Mouse (Mus musculus): Measurements from ENCODE around the gene Klc3. TPM values are rescaled to one million over a fixed set of nuclear protein-coding genes. Genes with fewer than 3 reads are reported as not detected.

Gene Klc3
- total and polyA plus RNA-seq, 3 experiments = 0.42 to 3.6 TPM; not detected in 1

GRCm38 (mm10) chr7:19359299-19359891 is 44.5 kb downstream of the Klc3 start, which contains the start of the genes Cd3eap and Ppp1r13l:
Gene Cd3eap (minus strand): TSS chr7:19359483.
Gene Ppp1r13l (plus strand): TSS chr7:19359749.
- H3K79me2 ChIP-seq (ENCODE audit: control insufficient read depth, insufficient read depth, low read length, poor library complexity) = peaks cover 10% of the 10 kb centered on the region
- peaks cover 0 to 13% of the 10 kb centered on the region in 2 experiments; a peak in 2 of 4 replicates for H3K4me1 ChIP-seq (ENCODE audit: control insufficient read depth in 1 of 2, insufficient read depth in 2 of 2, low read length in 2 of 2)
- peak; percentile 95 for DNase-seq (ENCODE audit: low read depth, low spot score)
- H3K27ac ChIP-seq (ENCODE audit: control insufficient read depth, low read depth, low read length) = peak within 1 kb of the TSS; percentile 75
- H3K27me3 ChIP-seq (ENCODE audit: control insufficient read depth in 1 of 2, insufficient read depth in 2 of 2, low read length in 2 of 2) = no peaks in the 10 kb centered on the region
- H3K9ac ChIP-seq (ENCODE audit: control insufficient read depth, low read depth, low read length, poor library complexity, severe bottlenecking) = peak within 1 kb of the TSS; percentile 75
- H3K36me3 ChIP-seq (ENCODE audit: control insufficient read depth in 1 of 2, insufficient read depth in 2 of 2, low read length in 2 of 2) = 0 out of 4 replicates have a peak, but pooled peaks cover 0 to 2% of the 10 kb centered on the region in 2 experiments
- no peaks in the 10 kb centered on the region for H3K9me3 ChIP-seq (replicated peaks; ENCODE audit: insufficient read depth, low read length)
- H3K4me3 ChIP-seq (ENCODE audit: control insufficient read depth in 1 of 2, insufficient read depth in 1 of 2, low read depth in 2 of 2, low read length in 2 of 2) = peak within 1 kb of the TSS; percentile 58 to 66
- TF ChIP-seq ZMIZ1 (IDR thresholded peaks at IDR 0.05; ENCODE audit: low read depth, low read length) (no peak), POLR2A (IDR thresholded peaks at IDR 0.05; ENCODE audit: control insufficient read depth in 1 of 2, insufficient read depth in 1 of 2, low read depth in 1 of 2, low read length in 2 of 2, poor library complexity in 1 of 2) (peak; percentile 54 to 62; a peak in 2 of 4 replicates), SIN3A (IDR thresholded peaks at IDR 0.05; ENCODE audit: low read length) (peak; percentile 99), MXI1 (IDR thresholded peaks at IDR 0.05; ENCODE audit: low read depth, low read length) (peak; percentile 99), POLR2AphosphoS5 (IDR thresholded peaks at IDR 0.05; ENCODE audit: borderline replicate concordance, low read depth, low read length) (no peak), POLR2AphosphoS2 (IDR thresholded peaks at IDR 0.05; ENCODE audit: low read length) (no peak), BHLHE40 (IDR thresholded peaks at IDR 0.05; ENCODE audit: borderline replicate concordance, low read depth, low read length) (no peak), RCOR1 (IDR thresholded peaks at IDR 0.05; ENCODE audit: low read depth, low read length) (no peak), TAL1 (IDR thresholded peaks at IDR 0.05; ENCODE audit: low read length) (no peak), MYC (IDR thresholded peaks at IDR 0.05; ENCODE audit: low read depth, low read length) (peak; percentile 97), USF1 (IDR thresholded peaks at IDR 0.05; ENCODE audit: low read depth, low read length) (peak; percentile 83), ELF1 (IDR thresholded peaks at IDR 0.05; ENCODE audit: low read depth, low read length) (no peak; the same call in 1 of the 2 replicates), E2F4 (IDR thresholded peaks at IDR 0.05; ENCODE audit: borderline replicate concordance, low read depth, low read length) (no peak), ZC3H11A (IDR thresholded peaks at IDR 0.05; ENCODE audit: low read depth, low read length) (no peak), ZKSCAN1 (IDR thresholded peaks at IDR 0.05; ENCODE audit: low read depth, low read length) (no peak), HCFC1 (IDR thresholded peaks at IDR 0.05; ENCODE audit: low read depth, low read length) (peak; percentile 84), SMC3 (IDR thresholded peaks at IDR 0.05; ENCODE audit: low read depth, low read length) (no peak), KAT2A (conservative IDR thresholded peaks at IDR 0.05; ENCODE audit: low read depth, low read length) (0 out of 2 replicates have a peak, but pooled peaks have one; percentile 33), GABPA (IDR thresholded peaks at IDR 0.05; ENCODE audit: low read depth, low read length) (no peak), NRF1 (IDR thresholded peaks at IDR 0.05; ENCODE audit: insufficient read depth, low read depth, low read length, poor library complexity, severe bottlenecking) (peak; percentile 58), NELFE (IDR thresholded peaks at IDR 0.05; ENCODE audit: low read depth, low read length) (peak; percentile 73), GATA1 (IDR thresholded peaks at IDR 0.05; ENCODE audit: low read depth, low read length) (no peak), CHD1 (IDR thresholded peaks at IDR 0.05; ENCODE audit: low read depth, low read length) (peak; percentile 100), ZNF384 (IDR thresholded peaks at IDR 0.05; ENCODE audit: low read depth, low read length) (no peak), TCF12 (IDR thresholded peaks at IDR 0.05; ENCODE audit: low read depth, low read length) (peak; percentile 43), CHD2 (IDR thresholded peaks at IDR 0.05; ENCODE audit: low read length) (no peak), CTCF (IDR thresholded peaks at IDR 0.05 in 2 of 3, conservative IDR thresholded peaks at IDR 0.05 in 1 of 3; ENCODE audit: control insufficient read depth in 1 of 3, insufficient read depth in 1 of 3, low read depth in 2 of 3, low read length in 3 of 3, poor library complexity in 1 of 3, severe bottlenecking in 1 of 3) (no peak), MAFK (IDR thresholded peaks at IDR 0.05; ENCODE audit: borderline replicate concordance, low read depth, low read length) (no peak), JUND (IDR thresholded peaks at IDR 0.05; ENCODE audit: low read depth, low read length) (no peak), MAZ (IDR thresholded peaks at IDR 0.05; ENCODE audit: low read depth, low read length) (peak; percentile 52; the same call in 1 of the 2 replicates), TBP (IDR thresholded peaks at IDR 0.05; ENCODE audit: low read depth, low read length) (peak; percentile 75), USF2 (IDR thresholded peaks at IDR 0.05; ENCODE audit: borderline replicate concordance in 1 of 2, insufficient read depth in 1 of 2, low read depth in 1 of 2, low read length in 2 of 2) (no peak), EP300 (IDR thresholded peaks at IDR 0.05; ENCODE audit: low read depth in 1 of 2, low read length in 2 of 2) (0 out of 4 replicates have a peak, but pooled peaks of 1 of the 2 experiments have one; percentile 24), UBTF (IDR thresholded peaks at IDR 0.05; ENCODE audit: borderline replicate concordance, insufficient read depth, low read depth, low read length) (no peak), ETS1 (IDR thresholded peaks at IDR 0.05; ENCODE audit: low read depth, low read length) (0 out of 2 replicates have a peak, but pooled peaks have one; percentile 27), RAD21 (IDR thresholded peaks at IDR 0.05; ENCODE audit: low read depth, low read length) (no peak)

Measured in MEL (cell line).